Mouse (Mus musculus) stomach, postnatal 0 days (tissue): ENCODE measurements at regions not wholly inside any gene's neighbourhood (a gene's known extent, or its start where the extent isn't known, plus 50 kb on each side); places are given as distances from the start of the nearest gene placed in this dataset.

Source experiments
- CTCF ChIP-seq: IDR thresholded peaks from 2 replicates; pipeline ENCODE4 v1.5.1; 2016; ENCODE audit warnings: antibody characterized with exemption, low read depth, mild to moderate bottlenecking, moderate library complexity
- EP300 ChIP-seq: optimal IDR thresholded peaks from 2 replicates; pipeline ENCODE3; 2016; ENCODE audit warnings: antibody characterized with exemption

- TF ChIP-seq CTCF = no peak
- no peak for TF ChIP-seq EP300
Observed at GRCm38 (mm10) chr17:93535751-93536150, 336.9 kb downstream of the Adcyap1 start.
